Mouse (Mus musculus) lung, postnatal 14 days (tissue): ENCODE measurements around the gene Plek2.
"Not testable (repeated sequence)": the region's sequence is repeated elsewhere in the genome, so short reads cannot be mapped to it uniquely, and the experiment has no call there.

Experiments used
- DNase-seq: peaks from one replicate; pipeline ENCODE4 v3.0.0; 2021

Plek2 gene

DNA sequence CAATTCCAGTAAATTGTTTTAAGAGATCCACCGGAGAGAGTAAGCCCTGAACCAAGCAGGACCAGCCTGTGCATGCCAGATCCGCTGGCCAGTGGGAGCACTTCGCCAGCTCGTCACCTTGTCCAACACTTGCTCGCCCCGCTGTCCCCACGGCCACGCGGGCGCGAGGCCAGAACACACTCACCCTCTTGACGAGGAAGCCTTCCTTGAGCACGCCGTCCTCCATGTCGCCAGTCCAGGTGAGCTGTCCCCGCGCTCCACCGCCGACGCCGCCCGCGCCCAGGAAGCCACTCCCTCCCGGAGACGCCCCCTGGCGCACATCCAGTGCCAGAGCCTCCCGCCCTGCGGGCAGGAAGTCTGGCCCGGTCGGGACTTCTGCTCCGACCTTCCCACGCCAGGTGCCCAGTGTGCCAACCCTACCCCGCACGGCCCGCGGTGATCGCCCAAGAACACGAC, at the start of gene Plek2:
Plek2 (minus strand) TSS at position 258 of the 456 bp plus-strand sequence.
- DNase-seq, result peak; percentile 82

DNA sequence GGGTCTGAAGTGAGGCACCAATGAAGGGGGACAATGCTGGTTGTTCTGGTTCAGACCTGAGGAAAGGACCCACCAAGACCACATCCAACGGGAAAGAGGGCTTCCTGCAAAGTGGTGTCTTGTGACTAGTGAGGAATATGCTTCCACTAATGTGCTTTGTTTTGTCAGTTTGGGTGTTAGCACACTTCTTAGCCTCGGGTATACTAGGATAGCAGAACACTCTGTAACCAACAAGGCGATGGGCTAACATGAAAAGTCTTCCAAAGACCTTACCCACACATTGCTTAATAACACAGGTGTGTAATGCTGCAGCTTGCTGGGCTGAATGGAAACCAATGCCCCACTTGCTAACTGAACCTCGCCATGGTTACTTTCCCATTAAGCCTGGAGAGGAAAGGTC, 49.6 kb upstream of the Plek2 start:
- DNase-seq, result no peak

GRCm38 (mm10) chr12:78952484-78952883, 45.7 kb upstream of the Plek2 start:
- no peak for DNase-seq

DNA sequence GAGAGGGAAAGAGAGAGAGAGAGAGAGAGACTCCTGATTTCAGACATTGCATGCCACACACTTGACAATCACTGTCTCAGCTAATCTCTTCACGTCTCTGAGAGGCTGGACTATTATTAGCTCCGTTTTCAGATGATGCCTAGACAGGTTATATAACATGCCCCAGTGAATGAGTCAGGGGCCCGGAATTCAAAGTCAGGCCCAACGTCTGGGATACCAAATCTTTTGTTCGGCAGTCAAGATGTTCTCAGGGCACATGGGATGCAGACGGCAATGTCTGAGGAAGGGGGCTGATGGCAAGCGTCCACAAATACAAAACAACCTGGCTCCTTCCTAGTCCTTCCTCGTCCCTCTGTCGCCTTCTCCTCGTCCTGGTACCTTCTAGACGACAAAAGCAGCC, 45.3 kb upstream of the Plek2 start:
- no peak for DNase-seq

DNA sequence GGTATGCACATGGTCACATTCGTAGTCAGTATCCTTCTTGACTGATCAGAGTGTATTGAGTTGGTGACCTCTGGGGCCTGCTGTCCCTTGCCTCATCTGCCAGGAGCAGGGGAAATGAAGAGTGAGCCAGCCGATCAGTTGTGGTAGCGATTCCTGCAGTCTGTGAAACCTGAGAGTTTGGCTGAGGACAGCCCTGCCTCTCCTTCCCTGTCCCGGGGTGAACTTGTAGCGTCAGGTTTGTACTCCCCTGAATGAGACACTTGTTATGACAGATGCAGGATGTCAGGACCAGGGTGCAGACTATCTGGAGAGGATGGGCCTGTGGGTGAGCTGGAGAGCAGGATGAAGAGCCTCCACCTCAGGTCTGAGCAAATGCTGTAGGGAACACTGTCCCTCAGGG, 40.9 kb upstream of the Plek2 start:
- DNase-seq, result no peak

DNA sequence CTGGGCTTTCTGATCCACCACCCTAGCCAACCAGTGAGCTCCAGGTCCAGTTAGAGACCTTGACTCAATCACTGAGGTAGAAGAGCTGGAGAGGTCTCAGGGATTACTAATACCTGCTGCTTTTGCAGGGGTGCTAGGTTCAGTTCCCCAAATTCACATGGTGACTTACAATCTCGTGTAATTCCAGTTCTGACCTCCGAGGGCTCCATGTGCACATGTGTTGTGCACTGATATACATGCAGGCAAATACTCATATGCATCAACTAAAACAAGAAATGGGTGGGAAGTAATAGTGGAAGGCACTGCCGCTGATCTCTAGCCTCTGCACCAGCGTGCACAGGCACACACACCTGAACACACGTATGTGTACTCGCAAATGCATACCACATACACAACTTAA, 40.4 kb upstream of the Plek2 start:
- DNase-seq, result no peak

DNA sequence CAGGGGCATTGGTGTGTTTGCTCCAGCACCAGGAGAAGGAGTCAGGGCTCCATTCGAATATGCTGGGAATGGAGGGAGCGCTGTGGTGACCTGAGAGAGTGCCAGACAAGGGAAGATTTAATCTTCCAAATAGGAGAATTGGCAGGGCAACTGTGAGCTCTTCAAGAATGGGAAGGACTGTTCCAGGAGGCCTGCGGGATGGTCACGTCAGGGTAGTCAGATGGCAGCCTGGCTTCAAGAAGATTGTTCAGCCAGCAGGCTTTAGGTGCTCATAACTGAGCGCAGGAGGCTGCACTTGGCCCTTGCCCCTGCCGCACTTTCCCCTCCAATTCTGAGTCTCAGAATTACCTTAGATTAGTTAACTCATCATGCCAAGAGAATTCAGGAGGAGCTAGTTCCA, 36.2 kb upstream of the Plek2 start:
- DNase-seq, result no peak

- DNase-seq, result no peak
Measured at GRCm38 (mm10) chr12:78940081-78940480, 33.3 kb upstream of the Plek2 start.

- no peak for DNase-seq
Measured at GRCm38 (mm10) chr12:78939393-78940037, 32.8 kb upstream of the Plek2 start.

- DNase-seq, result no peak
Measured at GRCm38 (mm10) chr12:78936494-78936893, 29.7 kb upstream of the Plek2 start.

DNA sequence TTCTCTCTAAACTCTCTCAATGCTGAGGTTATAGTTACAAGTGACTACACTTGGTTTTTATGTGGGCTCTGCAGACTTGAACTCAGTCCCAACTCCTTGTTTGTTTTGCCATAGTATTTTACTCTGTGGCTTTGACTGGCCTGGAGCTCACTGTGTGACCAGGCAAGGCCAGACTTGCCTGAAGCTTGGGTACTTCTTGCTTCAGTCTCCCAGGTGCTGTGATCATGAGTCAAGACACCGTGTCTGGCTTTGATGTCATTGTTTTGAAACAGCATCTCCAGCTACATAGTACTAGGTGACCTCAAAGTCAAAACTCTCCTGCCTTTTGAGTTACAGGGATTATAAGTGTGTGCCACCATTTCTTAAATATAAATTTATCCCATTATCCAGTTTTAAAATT, 23.1 kb upstream of the Plek2 start:
- no peak for DNase-seq

GRCm38 (mm10) chr12:78927287-78927686, 20.5 kb upstream of the Plek2 start:
- no peak for DNase-seq

- DNase-seq, result no peak
Measured at GRCm38 (mm10) chr12:78923539-78924189, 16.9 kb upstream of the Plek2 start.

DNA sequence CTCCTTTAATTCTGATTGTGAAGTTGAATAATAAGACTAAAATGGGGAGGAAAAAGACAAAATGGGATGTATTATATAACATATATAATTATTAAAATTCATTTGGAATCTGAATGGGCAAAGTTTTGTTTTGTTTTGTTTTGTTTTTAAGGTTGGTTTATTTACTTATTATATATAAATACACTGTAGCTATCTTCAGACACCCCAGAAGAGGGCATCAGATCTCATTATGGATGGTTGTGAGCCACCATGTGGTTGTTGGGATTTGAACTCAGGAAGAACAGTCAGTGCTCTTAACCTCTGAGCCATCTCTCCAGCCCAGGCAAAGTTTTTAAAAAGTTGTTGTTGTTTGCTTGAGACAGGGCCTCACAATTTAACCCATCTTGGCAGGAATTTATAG, 16.2 kb upstream of the Plek2 start:
- not testable (repeated sequence) for DNase-seq

DNA sequence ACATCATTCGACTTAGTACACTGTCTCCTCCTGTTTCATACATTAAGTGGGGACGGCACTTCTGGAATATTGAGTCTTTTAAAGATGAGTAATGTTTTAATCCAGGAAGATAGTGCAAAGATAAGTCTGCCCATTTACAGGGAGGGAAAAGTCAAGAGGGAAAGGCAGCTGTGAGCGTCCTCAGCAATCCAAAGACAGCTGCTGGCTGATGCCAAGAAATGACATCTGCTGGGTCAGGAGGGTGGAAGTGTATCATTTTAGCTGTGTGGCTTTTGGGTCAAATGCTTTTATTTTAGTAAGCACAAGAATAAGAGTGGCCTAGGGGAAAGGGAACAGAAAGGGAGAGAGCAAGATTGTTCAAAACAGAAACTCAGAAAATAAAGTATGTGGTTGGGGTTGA, 15.3 kb upstream of the Plek2 start:
- no peak for DNase-seq

DNA sequence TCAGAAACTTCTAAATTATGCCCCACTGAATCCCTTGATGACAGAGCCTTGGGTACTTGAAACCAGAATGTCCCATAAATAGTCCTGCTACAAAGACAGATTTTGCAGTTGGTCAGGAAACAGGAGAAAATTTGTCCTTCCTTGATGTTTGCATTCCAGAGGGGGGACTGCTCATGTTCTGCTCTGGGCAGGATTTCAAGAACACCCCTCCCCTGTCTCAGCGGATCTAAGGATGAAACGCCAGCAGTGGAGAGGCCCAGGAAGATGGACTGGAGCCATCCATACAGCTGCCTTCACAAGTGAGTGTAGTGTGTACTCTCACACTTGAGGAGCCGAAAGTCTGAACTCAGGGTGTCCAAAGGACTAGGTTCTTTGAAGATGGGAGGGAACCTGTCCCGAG, 14.7 kb upstream of the Plek2 start:
- DNase-seq, result no peak

DNA sequence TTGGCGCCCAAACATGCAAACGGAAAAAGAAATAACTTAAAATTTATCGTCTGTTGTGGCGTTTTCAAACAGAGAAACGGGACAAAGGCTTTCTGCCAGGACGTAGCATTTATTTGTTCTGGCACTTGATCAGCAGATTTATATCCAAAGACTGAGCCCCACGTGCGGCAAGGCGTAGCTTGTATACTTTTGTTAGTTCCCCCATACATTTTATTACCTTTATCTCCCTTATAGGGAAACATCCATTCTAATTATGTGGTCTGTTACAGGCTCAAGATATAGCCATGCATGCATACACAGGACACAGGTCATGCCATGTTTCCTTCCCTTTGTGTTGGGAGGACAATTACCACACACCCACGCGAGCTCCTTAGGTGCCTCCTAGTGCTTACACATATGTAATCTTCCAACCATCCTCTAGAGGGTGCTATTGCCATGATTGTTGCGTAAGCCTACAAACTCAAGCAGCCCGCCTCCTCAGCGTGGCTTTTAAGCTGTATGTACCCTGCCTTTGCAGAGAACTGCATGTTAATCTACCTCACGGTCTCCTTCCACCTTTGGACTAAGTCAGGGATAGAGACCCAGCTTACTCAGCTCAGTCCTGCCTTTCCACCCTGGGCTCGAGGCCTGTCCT, 12.4 kb upstream of the Plek2 start:
- peak; percentile 62 for DNase-seq

GRCm38 (mm10) chr12:78918227-78919078, 11.7 kb upstream of the Plek2 start:
- peak; percentile 86 for DNase-seq

DNA sequence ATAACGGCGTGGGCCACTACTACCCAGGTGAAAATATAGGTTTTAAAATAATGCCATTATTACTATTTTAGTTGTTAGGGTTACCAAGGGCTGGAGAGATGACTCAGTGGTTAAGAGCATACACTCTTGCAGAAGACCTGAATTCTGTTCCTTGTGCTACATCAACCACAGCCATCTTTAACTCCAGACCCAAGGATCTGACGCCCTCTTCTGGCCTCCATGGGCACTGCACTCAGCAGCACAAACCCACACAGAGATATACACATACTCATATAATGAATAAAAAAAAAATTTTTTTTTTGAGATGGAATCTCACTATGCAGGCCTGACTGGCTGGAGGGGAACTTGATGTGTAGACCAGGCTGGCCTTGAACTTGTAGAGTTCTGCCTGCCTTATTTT, 9.5 kb upstream of the Plek2 start:
- DNase-seq, result no peak

- no peak for DNase-seq
Measured at GRCm38 (mm10) chr12:78915561-78915960, 8.8 kb upstream of the Plek2 start.

GRCm38 (mm10) chr12:78914458-78914857, 7.7 kb upstream of the Plek2 start:
- DNase-seq, result no peak

DNA sequence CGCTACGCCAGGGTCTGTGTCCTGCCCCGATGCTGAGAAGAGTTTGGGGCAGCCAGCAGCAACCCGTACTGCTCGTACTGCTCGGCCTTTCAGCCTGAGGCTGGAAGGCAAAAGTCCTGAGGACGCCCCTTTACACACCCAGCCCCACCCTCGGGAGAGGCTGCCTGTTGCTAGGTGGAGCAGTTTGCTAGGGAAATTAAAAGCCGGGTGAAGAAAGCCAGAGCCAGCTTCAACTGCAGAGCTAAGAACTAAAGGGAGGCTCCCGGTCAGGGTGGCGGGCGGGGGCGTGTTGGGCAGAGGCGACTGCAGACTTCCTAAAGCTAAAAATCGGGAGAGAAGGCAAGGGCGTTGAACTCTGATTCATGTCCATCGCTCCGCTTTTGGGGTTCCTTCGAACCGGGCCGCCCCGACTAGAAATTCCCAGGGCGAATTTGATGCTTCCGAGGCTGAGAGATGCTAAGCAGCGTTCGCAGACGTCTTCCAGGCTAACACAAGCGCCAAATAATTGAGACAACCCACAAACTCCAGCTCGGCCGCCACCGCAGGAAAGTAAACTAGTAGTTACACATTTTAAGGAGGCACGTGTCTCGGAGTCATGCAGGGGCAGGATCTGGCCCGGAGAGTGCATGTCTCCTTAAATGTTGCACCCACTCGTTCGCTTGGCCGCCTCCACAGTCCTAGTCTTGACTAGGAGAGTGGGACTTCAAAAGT, 5.1 kb upstream of the Plek2 start:
- peak; percentile 22 for DNase-seq
